Mouse (Mus musculus) layer of hippocampus, adult 2 months (tissue): ENCODE measurements around the gene Ap2a1. TPM values are rescaled to one million over a fixed set of nuclear protein-coding genes. Genes with fewer than 3 reads are reported as not detected.

Source experiments
- DNase-seq, 2 experiments: peaks; one replicate each; pipeline ENCODE4 v3.0.0; 2022; ENCODE audit warnings: low spot score in 2 of 2
- H3K27ac ChIP-seq: fragments of 200-600 bp; 2 replicates; pipeline ENCODE4 v1.8.1; 2022
- H3K4me3 ChIP-seq: fragments of 200-600 bp; 2 replicates; pipeline ENCODE4 v1.8.1; 2022; ENCODE audit warnings: mild to moderate bottlenecking
- CTCF ChIP-seq: fragments of 200-600 bp; conservative IDR thresholded peaks from 2 replicates; pipeline ENCODE4 v1.8.1; 2022; ENCODE audit warnings: antibody characterized with exemption, mild to moderate bottlenecking, moderate library complexity
- long read RNA-seq, 2 experiments: library from polyadenylated mRNA; stranded (forward); transcript quantifications; one replicate each; pipeline ENCODE4 v2.0.0; 2021; ENCODE audit warnings: borderline mapping rate in 2 of 2
- total RNA-seq, 2 experiments: library from RNA; stranded (reverse); gene quantifications; 2 replicates each; pipeline ENCODE4 v1.2.3; 2021

The Ap2a1 gene
- total RNA-seq = 100 to 1,000 TPM; 298 to 305 TPM
- long read RNA-seq, experiment 1, transcript Ap2a1-203 (24 exons, 3,449 nt) = major isoform, 156 of 276 reads
- long read RNA-seq, experiment 1, transcript Ap2a1-202 (23 exons, 3,301 nt) = minor isoform, 49 of 276 reads
- long read RNA-seq, experiment 1, partial matches to known transcripts = 34 of 276 reads
- long read RNA-seq, experiment 1, other reads (novel, unspliced or antisense) = 37 of 276 reads
- long read RNA-seq, experiment 2, transcript Ap2a1-202 (23 exons, 3,301 nt) = minor isoform, 69 of 410 reads
- long read RNA-seq, experiment 2, transcript Ap2a1-203 (24 exons, 3,449 nt) = major isoform, 239 of 410 reads
- long read RNA-seq, experiment 2, partial matches to known transcripts = 49 of 410 reads
- long read RNA-seq, experiment 2, other reads (novel, unspliced or antisense) = 51 of 410 reads

DNA sequence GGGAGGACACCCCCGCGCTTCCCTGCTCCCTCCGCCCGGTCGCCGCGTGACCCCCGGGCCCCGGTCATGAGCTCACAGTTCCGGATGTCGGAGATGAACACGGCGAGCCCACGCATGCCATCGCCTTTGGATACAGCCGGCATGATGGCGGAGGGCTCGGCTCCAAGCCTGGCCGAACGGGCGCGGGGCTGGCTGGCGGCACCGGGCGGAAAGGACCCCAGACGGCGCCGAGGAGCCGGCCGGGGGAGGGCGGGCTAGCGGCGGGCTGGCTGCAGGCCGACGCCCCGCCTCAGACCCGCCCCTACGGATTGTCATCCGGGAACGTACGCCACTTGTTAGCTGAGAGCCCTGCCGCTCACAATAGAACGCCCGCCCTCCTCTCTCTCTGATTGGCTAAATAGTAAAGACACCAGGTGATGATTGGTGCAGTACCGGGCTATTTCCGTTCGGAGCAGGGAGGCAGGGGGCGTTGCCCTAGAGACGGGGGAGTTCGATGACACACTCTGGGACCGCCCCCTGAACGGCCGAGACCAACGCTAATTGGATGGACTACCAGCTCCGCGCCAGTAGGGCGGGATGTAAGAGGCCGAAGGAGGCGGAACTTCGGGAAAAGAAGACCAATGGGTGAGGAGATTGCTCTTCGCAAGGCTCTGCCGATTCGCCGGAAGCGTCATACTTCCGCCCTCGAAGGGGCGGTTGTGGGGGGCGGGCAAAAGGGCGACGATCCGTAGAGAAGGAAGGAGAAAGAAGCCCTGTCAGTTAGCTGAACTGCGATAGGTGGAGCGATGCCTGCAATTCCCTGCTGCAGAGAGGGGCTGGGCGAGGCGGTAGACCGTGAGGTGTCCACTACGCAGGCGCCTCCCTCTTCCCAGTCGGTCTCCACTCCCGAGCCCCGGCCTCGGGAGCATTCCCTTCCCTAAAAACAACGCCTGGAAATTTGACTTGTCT lies at the start of gene Ap2a1:
Gene Ap2a1, minus strand, starts transcription at position 293 of the 948 bp plus-strand sequence.
- peak within 1 kb of the TSS; percentile 96 for H3K27ac ChIP-seq
- peak; percentile 99 to 100 for DNase-seq
- H3K4me3 ChIP-seq = peak within 1 kb of the TSS; percentile 82
- peak; percentile 53 for TF ChIP-seq CTCF

DNA sequence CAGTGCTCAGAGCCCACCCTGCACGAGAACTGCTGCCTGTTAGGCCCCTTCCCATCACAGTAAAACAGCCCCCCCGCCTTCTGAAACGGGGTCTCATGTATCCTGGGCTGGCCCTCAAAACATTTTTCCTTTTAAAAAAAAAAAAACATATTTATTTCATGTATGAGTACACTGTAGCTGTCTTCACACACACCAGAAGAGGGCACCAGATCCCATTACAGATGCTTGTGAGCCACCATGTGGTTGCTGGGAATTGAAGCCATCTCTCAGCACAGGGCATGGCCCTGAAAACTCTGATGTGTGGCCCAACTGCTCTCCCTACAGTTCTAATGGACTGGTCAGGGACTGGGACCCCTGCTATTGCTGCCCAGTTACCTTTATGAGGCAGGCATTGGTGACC lies 49.0 kb upstream of the Ap2a1 start:
- Histone ChIP-seq H3K4me3 (no peak overlapping the region), H3K27ac (no peak overlapping the region)
- TF ChIP-seq CTCF = peak; percentile 53
- DNase-seq = no peak

- Histone ChIP-seq H3K4me3 (no peak overlapping the region; the same call in 1 of the 2 replicates), H3K27ac (peak overlapping the region; percentile 96)
- TF ChIP-seq CTCF = no peak
- DNase-seq = no peak
Observed at GRCm38 (mm10) chr7:44975117-44975419, 45.8 kb upstream of the Ap2a1 start.

DNA sequence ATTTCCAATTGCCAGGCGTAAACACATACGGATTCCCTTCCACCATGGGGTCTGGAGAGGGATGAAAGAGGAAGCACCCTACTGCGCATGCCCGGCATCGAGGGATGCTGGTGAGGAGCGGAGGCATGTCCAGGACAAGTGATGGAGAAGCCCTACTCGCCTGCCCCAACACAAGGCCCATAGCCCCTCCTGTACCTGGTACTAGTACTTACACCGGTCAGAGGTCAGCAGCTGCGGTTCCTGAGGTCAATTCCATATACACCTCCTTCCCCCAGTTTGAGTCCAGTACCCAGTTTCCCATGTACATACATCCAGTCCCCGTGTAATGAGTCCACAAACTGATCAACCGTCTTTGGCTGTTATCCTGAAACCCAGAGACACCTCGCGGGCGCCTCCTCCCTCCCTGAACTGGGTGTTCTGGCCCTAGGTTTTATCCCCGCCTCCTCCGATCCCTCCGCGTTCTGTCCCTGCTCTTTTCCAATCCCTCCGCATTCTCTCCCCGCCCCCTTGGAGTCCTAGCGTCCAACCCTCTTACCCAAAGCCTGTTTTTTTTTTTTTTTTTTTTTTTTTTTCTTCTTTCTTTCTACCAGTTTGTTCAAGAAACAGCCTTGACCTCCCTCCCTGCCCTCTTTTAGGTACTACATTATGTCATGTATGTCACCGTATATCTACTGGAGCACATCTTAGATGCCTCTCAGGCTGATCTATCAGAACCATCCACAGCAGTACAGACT lies 45.3 kb upstream of the Ap2a1 start, which contains the start of gene Cpt1c:
Gene Cpt1c, minus strand, starts transcription at position 469 of the 734 bp plus-strand sequence.
- Histone ChIP-seq H3K27ac (peak within 1 kb of the TSS; percentile 96), H3K4me3 (peak within 1 kb of the TSS; percentile 94)
- peak; percentile 91 for DNase-seq
- TF ChIP-seq CTCF = no peak

DNA sequence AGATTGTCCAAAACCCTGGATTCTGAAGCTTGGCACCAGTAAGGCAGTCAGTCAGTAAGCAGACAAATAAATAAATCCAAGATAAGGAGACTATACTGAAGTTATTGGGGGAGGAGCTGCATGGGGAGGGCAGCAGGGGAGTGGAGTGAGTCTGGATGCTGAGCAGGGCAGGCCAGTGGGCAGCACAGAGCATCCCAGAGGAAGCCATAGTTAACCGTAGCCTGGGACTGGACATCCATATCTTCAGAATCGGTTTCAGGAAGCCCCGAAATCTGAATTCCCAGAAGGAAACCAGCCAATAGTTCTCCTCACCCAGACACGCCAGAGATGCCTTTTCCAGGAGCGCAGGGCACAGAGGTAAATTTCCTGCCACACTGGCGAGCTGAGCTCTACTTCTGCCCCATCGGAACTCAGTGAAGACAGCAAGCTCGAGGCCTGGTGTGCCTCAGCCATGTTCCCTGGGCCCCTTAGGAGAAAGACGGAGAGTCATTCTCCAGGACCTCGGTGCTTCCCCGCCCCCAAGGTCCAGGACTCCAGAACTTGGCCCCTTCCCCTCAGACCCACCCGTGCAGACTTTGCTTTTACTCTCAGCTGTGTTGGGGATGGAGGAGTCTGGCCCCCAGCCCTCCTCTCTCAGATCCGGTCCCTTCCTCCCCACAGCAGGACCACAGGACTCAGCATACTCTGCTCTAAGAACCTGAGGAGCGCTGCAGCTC lies 44.3 kb upstream of the Ap2a1 start:
- peak overlapping the region; percentile 96 for H3K27ac ChIP-seq
- no peak for TF ChIP-seq CTCF
- no peak for DNase-seq
- H3K4me3 ChIP-seq = peak overlapping the region; percentile 94

DNA sequence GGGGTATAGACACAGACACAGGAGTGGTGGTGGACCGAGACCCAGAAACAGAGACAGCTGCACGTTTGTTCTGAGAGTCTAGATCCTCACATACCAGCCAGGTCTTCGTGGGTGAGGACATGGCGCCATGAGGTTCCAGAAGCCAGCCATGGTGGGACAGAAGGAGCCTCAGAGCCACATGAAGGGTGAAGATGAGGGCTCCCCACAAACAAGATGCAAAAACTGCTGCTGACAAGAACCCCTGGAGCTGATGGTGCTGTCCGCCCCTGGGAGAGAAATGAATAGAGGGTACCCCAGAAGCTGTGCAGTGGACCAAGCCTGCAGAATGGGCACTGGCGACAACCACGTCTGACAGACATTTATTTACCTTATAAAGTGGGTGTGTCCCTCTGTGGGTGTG lies 41.8 kb upstream of the Ap2a1 start:
- peak overlapping the region; percentile 62; the same call in 1 of the 2 replicates for H3K4me3 ChIP-seq
- H3K27ac ChIP-seq = 0 out of 2 replicates have a peak overlapping the region, but pooled peaks have one; percentile 1
- DNase-seq = no peak
- no peak for TF ChIP-seq CTCF

DNA sequence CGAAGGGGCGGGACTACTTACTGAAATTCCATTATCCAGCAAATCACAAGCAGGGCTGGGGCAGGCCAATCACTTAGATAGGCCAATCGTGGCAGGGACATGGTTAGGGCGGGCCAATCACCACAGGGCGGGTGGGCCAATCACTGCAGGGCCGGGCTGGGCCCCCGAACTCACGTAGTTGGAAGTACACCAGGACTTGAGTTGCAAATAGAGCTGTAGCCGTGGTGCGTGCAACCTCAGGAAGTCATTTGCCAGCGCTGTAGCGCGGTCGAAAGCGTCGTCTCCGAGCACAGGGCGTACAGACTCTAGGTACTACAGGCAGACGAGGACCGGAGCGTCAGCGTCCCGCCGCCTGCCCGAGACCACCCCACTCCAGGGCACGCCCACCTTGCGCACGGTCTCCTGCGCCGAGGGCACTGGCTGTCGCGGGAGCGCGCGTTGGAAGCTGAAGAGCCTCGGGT lies 41.0 kb upstream of the Ap2a1 start:
- Histone ChIP-seq H3K4me3 (peak overlapping the region; percentile 62), H3K27ac (peak overlapping the region; percentile 68)
- DNase-seq = peak; percentile 83 to 88
- no peak for TF ChIP-seq CTCF

DNA sequence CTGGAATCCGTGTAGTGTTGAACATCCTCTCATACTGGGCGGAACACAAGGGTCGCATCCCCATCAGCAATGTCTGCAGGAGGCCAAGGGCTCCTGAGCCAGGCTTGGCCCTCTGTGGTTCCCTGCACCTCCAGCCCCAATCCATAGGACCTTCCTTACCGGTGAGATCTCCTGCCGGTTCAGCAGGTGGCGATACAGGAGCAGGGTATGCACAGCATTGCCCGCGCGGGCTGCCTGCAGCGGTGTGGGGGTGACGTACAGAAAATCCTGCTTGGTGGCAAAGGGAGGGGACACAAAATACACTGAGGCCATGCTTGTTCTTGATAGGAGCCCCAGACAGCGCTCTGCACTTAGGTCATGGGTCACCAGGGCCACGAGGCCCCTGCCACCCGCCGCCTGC lies 37.3 kb upstream of the Ap2a1 start:
- Histone ChIP-seq H3K4me3 (no peak overlapping the region), H3K27ac (no peak overlapping the region)
- DNase-seq = no peak
- no peak for TF ChIP-seq CTCF

GRCm38 (mm10) chr7:44965975-44966374 lies 36.7 kb upstream of the Ap2a1 start:
- H3K4me3 ChIP-seq = no peak overlapping the region
- TF ChIP-seq CTCF = peak; percentile 56
- no peak for DNase-seq
- no peak overlapping the region for H3K27ac ChIP-seq

DNA sequence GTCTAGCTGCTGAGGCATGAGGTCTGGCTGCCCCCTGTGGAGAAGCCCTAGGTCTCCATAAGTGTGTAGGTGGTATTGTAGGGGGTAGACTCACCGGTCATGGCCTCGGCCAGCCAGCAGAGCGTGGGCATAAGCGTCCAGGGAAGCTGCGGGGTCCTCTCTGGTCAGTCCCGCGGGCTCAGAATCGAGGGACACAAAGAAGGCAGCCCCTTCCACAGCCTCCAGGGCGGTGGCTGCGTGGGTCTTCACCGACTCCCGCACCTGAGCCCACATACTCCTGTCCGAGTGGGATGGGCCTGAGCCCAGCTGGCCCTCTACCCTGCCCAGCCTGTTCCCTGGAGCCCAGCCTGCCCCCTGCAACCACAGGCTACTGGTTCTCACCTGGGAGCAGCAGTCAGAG lies 35.7 kb upstream of the Ap2a1 start:
- no peak for TF ChIP-seq CTCF

DNA sequence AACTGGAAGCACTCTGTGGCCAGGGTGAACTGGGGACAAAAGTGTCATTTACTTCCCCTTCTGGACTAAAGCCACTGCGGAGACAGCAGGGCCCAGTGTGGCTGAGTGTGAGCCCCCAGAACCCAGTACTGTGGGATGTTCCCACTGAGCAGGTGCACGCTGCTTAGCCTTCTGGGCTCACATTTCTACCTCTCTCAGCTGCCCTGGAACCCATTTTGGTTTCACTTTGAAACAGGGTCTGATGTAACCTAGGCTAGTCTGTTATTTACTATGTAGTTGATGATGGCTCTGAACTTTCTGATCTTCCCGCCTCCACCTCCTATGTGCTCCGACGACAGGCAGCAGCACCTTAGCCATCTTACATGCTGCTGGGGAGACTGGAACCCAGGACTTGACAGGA lies 33.5 kb upstream of the Ap2a1 start:
- no peak for TF ChIP-seq CTCF
- H3K27ac ChIP-seq = no peak overlapping the region
- no peak for DNase-seq
- H3K4me3 ChIP-seq = no peak overlapping the region

More for the DNA sequence above, 35.7 kb upstream of the Ap2a1 start:
- no peak overlapping the region for H3K4me3 ChIP-seq
- DNase-seq = no peak
- no peak overlapping the region for H3K27ac ChIP-seq

DNA sequence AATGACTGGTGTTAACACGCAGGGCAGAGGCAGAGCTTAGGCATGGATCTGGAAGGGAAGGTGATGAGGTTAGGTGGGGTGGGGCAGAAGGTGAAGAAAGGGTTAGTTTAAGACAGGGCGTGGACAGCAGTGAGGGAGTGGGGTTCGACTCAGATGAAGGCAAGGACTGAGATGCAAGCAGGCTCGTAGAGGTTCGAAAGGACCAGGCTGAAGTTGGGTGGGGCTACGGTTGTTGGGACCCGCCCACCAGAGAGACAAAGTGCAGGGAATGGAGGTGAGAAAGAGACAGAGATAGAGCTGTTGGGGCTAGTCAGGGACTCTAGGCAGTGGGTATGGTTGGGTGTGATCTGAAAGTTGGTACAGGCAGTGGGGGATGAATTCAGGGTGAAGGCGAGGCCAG lies 33.0 kb upstream of the Ap2a1 start:
- Histone ChIP-seq H3K27ac (no peak overlapping the region), H3K4me3 (no peak overlapping the region)
- TF ChIP-seq CTCF = no peak
- no peak for DNase-seq
